Mouse (Mus musculus) limb, embryonic 14.5 days (tissue): ENCODE measurements around the gene Asap3. TPM values are rescaled to one million over a fixed set of nuclear protein-coding genes. Genes with fewer than 3 reads are reported as not detected.

Experiments used
- ATAC-seq: fragments of 200-750 bp; cut with Nextera tagmentation; 2 replicates; pipeline ENCODE4 v1.8.0; 2017; ENCODE audit warnings: low read depth, moderate number of reproducible peaks, moderate TSS enrichment; ENCODE audit not compliant: low FRiP score
- DNase-seq: peaks from one replicate; pipeline ENCODE4 v3.0.0-alpha.2; 2015; ENCODE audit warnings: low spot score
- H3K27ac ChIP-seq: fragments of 300-500 bp; sonication (generic); replicated peaks from 2 replicates; pipeline ENCODE4 v1.5.1; 2014; ENCODE audit warnings: low read depth, mild to moderate bottlenecking, low read length, moderate library complexity, mixed read lengths
- H3K27me3 ChIP-seq: fragments of 300-500 bp; sonication (generic); 2 replicates; pipeline ENCODE4 v1.6.1; 2014; ENCODE audit warnings: low read length, mixed read lengths; ENCODE audit not compliant: control insufficient read depth, insufficient read depth
- H3K36me3 ChIP-seq: fragments of 300-500 bp; sonication (generic); 2 replicates; pipeline ENCODE4 v1.6.1; 2014; ENCODE audit warnings: mild to moderate bottlenecking, low read length, moderate library complexity, mixed read lengths; ENCODE audit not compliant: control insufficient read depth, insufficient read depth
- H3K4me1 ChIP-seq: fragments of 300-500 bp; sonication (generic); 2 replicates; pipeline ENCODE4 v1.6.1; 2014; ENCODE audit warnings: antibody characterized with exemption, low read length, mixed read lengths; ENCODE audit not compliant: control insufficient read depth, insufficient read depth
- H3K4me2 ChIP-seq: fragments of 300-500 bp; sonication (generic); replicated peaks from 2 replicates; pipeline ENCODE4 v1.6.1; 2014; ENCODE audit warnings: low read depth, mild to moderate bottlenecking, low read length, moderate library complexity; ENCODE audit not compliant: severe bottlenecking
- H3K4me3 ChIP-seq: fragments of 300-500 bp; sonication (generic); replicated peaks from 2 replicates; pipeline ENCODE4 v1.5.1; 2014; ENCODE audit warnings: low read length
- H3K9ac ChIP-seq: fragments of 300-500 bp; sonication (generic); 2 replicates; pipeline ENCODE4 v1.6.1; 2014; ENCODE audit warnings: mild to moderate bottlenecking, low read depth, low read length, moderate library complexity; ENCODE audit not compliant: severe bottlenecking
- H3K9me3 ChIP-seq: fragments of 300-500 bp; sonication (generic); 2 replicates; pipeline ENCODE4 v1.6.1; 2016; ENCODE audit warnings: low read length; ENCODE audit not compliant: control insufficient read depth
- POLR2A ChIP-seq: fragments of 200-500 bp; IDR thresholded peaks from 2 replicates; pipeline ENCODE4 v1.8.0; 2012; ENCODE audit warnings: inconsistent platforms, mild to moderate bottlenecking, moderate library complexity, borderline replicate concordance; ENCODE audit not compliant: insufficient read depth, insufficient read length; ENCODE audit errors: extremely low read depth
- WGBS: fragments of 180-500 bp; shearing (Covaris S2); extraction: QIAGEN DNeasy Blood & Tissue Kit; methylation state at CpG from one replicate; pipeline ENCODE4 v1.1.7; 2014; 5-methylcytosine and 5-hydroxymethylcytosine counted together
- polyA plus RNA-seq, 2 experiments: library from polyadenylated mRNA; depleted of rRNA in 1 of 2; stranded (reverse) in 1 of 2; unstranded in 1 of 2; fragments of >200 nt; fragmentation: Nextera tagmentation in 1 of 2; extraction: Ambion mirVana in 1 of 2; gene quantifications; 2 replicates each; pipeline versions ENCODE4 v1.2.1 to v1.2.3; 2012 to 2014

Asap3 gene
- polyA plus RNA-seq, 2 experiments = 12.0 to 22.9 TPM

- no peak for TF ChIP-seq POLR2A
- no peak overlapping the region for H3K4me2 ChIP-seq
- H3K36me3 ChIP-seq = no peaks in the 10 kb centered on the region
- no peak overlapping the region for H3K9ac ChIP-seq
- ATAC-seq (no peak), DNase-seq (no peak)
- no peaks in the 10 kb centered on the region for H3K9me3 ChIP-seq
- no peak overlapping the region for H3K4me3 ChIP-seq
- H3K27ac ChIP-seq = no peak overlapping the region
- H3K4me1 ChIP-seq = peaks cover 5% of the 10 kb centered on the region; the same call in 1 of the 2 replicates
- WGBS = 84% methylated on average over 3 of the region's 3 CpGs
- H3K27me3 ChIP-seq = no peaks in the 10 kb centered on the region
These were observed 38.5 kb upstream of the Asap3 start for GRCm38 (mm10) chr4:136167701-136168100.

DNA sequence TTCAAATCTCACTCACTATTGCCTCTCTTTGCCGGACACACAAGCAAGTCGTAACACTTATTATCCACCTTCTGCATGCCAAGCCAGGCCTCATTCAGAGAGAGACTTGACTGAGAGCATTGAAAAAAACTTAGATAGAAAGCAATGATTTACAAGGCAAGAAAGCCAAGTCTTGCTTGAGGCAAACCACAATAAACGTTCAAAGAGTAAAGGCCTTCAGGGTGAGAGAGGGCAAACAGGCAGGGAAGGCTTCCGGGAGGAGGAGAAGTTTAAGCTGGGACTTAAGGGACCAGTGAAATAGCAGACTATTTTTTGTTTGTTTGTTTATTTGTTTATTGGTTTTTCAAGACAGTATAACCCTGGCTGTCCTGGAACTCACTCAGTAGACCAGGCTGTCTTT lies 35.8 kb upstream of the Asap3 start:
- Histone ChIP-seq H3K4me2 (no peak overlapping the region), H3K9me3 (no peaks in the 10 kb centered on the region), H3K36me3 (no peaks in the 10 kb centered on the region), H3K27ac (no peak overlapping the region), H3K27me3 (no peaks in the 10 kb centered on the region), H3K4me3 (no peak overlapping the region), H3K9ac (no peak overlapping the region), H3K4me1 (peaks cover 23% of the 10 kb centered on the region)
- no peak for TF ChIP-seq POLR2A
- ATAC-seq = no peak
- 69% methylated on average over 4 of the region's 4 CpGs for WGBS
- no peak for DNase-seq

DNA sequence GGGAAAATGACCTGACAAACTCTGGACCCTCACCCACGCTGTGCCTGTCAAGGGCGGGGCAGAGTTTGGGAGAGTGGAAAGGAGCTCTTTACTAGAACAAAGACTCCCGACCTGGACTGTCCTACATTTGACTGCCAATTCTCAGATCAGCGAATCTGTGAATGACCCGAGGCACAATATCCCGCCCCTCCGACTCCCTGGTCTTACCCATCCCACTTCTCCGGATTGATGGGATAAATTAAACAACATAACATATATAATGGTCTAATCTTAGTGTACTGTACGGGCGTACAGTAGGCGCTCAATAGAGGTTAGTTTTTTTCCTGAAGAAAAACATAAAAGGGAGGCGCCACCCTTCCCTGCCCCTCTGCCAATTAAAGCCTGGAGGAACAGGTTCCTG lies 34.7 kb upstream of the Asap3 start:
- H3K27ac ChIP-seq = no peak overlapping the region

GRCm38 (mm10) chr4:136172011-136172541 lies 34.1 kb upstream of the Asap3 start, which contains the start of gene E2f2:
Gene E2f2 (plus strand): TSS chr4:136172394.
- no peaks in the 10 kb centered on the region for H3K36me3 ChIP-seq
- ATAC-seq = peak; percentile 64
- peak within 1 kb of the TSS; percentile 100 for H3K4me2 ChIP-seq
- H3K9ac ChIP-seq = peak within 1 kb of the TSS; percentile 62
- 0 out of 2 replicates have a peak, but pooled peaks have one; percentile 21 for TF ChIP-seq POLR2A
- WGBS = under 1% methylated on average over 35 of the region's 35 CpGs
- H3K27me3 ChIP-seq = no peaks in the 10 kb centered on the region
- peaks cover 24% of the 10 kb centered on the region for H3K4me1 ChIP-seq
- no peaks in the 10 kb centered on the region for H3K9me3 ChIP-seq
- H3K4me3 ChIP-seq = peak within 1 kb of the TSS; percentile 72
- peak; percentile 91 for DNase-seq
- H3K27ac ChIP-seq = peak within 1 kb of the TSS; percentile 71

More for the DNA sequence above, 34.7 kb upstream of the Asap3 start:
- H3K27me3 ChIP-seq = no peaks in the 10 kb centered on the region
- H3K9me3 ChIP-seq = no peaks in the 10 kb centered on the region
- no peak for DNase-seq
- peak overlapping the region; percentile 72 for H3K4me3 ChIP-seq
- no peaks in the 10 kb centered on the region for H3K36me3 ChIP-seq
- WGBS = 27% methylated on average over 12 of the region's 12 CpGs
- TF ChIP-seq POLR2A = no peak
- H3K4me1 ChIP-seq = peaks cover 23% of the 10 kb centered on the region
- peak overlapping the region; percentile 100 for H3K4me2 ChIP-seq
- peak overlapping the region; percentile 62; the same call in 1 of the 2 replicates for H3K9ac ChIP-seq
- no peak for ATAC-seq

DNA sequence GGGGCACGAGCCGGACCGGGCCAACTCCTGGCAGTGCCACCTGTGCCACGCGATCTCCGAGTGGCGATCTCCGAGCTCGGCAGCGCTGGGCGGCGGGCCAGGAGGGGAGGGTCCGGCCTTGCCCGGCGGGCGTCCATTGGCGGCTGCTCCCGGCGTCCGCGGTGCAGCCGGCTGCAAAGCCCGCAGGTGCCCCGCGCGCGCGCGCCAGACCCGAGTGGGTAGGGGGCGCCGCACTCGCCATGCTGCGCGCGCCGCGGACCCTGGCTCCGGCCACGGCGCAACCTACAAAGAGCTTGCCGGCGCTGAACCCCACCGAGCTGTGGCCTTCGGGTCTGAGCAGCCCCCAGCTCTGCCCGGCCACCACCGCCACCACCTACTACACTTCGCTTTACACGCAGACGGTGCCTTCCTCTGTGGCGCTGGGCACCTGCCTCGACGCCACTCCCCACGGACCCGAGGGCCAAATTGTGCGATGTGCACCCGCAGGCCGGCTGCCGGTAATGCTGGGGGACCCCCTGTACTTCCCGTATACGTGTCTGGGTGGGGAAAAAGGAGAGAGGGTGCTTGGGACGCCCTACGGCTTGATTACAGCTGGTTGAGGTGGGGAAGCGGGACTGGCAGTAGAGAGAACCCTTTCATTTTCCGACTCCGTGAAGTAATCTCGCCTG lies 33.5 kb upstream of the Asap3 start:
- H3K4me3 ChIP-seq = peak overlapping the region; percentile 72
- no peaks in the 10 kb centered on the region for H3K9me3 ChIP-seq
- no peak for TF ChIP-seq POLR2A
- H3K27me3 ChIP-seq = no peaks in the 10 kb centered on the region
- DNase-seq (peak; percentile 45), ATAC-seq (peak; percentile 32; the same call in 1 of the 2 replicates)
- peak overlapping the region; percentile 61 for H3K9ac ChIP-seq
- H3K27ac ChIP-seq = peak overlapping the region; percentile 71
- H3K36me3 ChIP-seq = no peaks in the 10 kb centered on the region
- WGBS = 1% methylated on average over 45 of the region's 67 CpGs
- peaks cover 30% of the 10 kb centered on the region for H3K4me1 ChIP-seq
- peak overlapping the region; percentile 100 for H3K4me2 ChIP-seq
